Comparison of ENCODE assay signal across 28 mouse cellular contexts in the genomic region with DNA sequence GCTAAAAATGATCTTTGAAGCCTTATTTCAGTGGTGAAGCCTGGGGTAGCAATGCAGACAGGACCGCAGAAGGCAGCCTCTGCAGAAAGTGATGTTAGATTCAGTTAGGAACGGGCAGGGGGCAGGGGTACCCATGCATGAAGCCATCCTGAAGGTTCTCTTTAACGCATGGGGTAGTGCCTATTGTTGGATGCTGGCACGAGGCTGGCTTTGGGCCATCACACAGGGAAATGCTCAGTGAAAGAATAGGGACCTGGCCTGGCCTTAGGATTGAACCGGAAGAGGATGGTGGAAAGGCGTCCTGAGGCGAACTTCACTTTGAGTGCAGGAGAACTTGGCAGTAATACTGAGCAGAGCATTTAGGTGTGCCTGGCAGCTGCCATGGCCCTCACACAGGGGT.
DNase-seq lines count a peak whose midpoint lies in the region; ATAC-seq lines count a peak whose summit lies in the region.
"Had no signal": no experiment of that assay in that cellular context is flagged by ENCODE, and none has a peak within 500 bp of the region (broad histone marks: within the 10 kb centered on the region; RNA-seq: fewer than 3 reads in every experiment).

No protein-coding gene starts in this region.

- no peak overlapping the region for H3K4me2 ChIP-seq in forebrain, embryonic 11.5 days (ENCODE audit: low read depth, low read length, severe bottlenecking)
- no peak overlapping the region for H3K4me2 ChIP-seq in hindbrain, embryonic 16.5 days (ENCODE audit: low read length)
- H3K4me2 ChIP-seq in hindbrain, embryonic 13.5 days, result no peak overlapping the region
- H3K4me2 ChIP-seq: embryonic facial prominence, embryonic 12.5 days; heart, embryonic 12.5 days; intestine, embryonic 15.5 days; limb, embryonic 12.5 days; liver, embryonic 15.5 days; lung, embryonic 14.5 days; midbrain, embryonic 15.5 days had no signal

- H3K27ac ChIP-seq in forebrain, embryonic 11.5 days (ENCODE audit: low read depth, low read length), result no peak overlapping the region
- H3K27ac ChIP-seq in forebrain, embryonic 10.5 days, result no peak overlapping the region
- H3K27ac ChIP-seq in hindbrain, embryonic 16.5 days (ENCODE audit: low read depth, low read length), result no peak overlapping the region
- no peak overlapping the region for H3K27ac ChIP-seq in hindbrain, embryonic 13.5 days
- H3K27ac ChIP-seq in limb, embryonic 10.5 days, result no peak overlapping the region
- H3K27ac ChIP-seq: embryonic facial prominence, embryonic 12.5 days; hindbrain, embryonic 10.5 days; intestine, embryonic 15.5 days; kidney, postnatal 0 days; limb, embryonic 12.5 days; liver, embryonic 15.5 days; midbrain, embryonic 15.5 days had no signal

- no peaks in the 10 kb centered on the region for H3K27me3 ChIP-seq in forebrain, embryonic 11.5 days (ENCODE audit: control insufficient read depth, insufficient read depth, low read length)
- H3K27me3 ChIP-seq in forebrain, embryonic 10.5 days (ENCODE audit: poor library complexity, severe bottlenecking), result peaks cover 10% of the 10 kb centered on the region
- no peaks in the 10 kb centered on the region for H3K27me3 ChIP-seq in hindbrain, embryonic 16.5 days (replicated peaks; ENCODE audit: control insufficient read depth, insufficient read depth, low read length)
- H3K27me3 ChIP-seq in hindbrain, embryonic 13.5 days, result peaks cover 12% of the 10 kb centered on the region; the same call in 1 of the 2 replicates
- H3K27me3 ChIP-seq in limb, embryonic 10.5 days (ENCODE audit: low read depth, poor library complexity, severe bottlenecking), result no peaks in the 10 kb centered on the region
- H3K27me3 ChIP-seq: CH12.LX; embryonic facial prominence, embryonic 12.5 days; heart, embryonic 12.5 days; intestine, embryonic 15.5 days; limb, embryonic 12.5 days; liver, embryonic 15.5 days; midbrain, embryonic 15.5 days had no signal

- H3K9ac ChIP-seq in forebrain, embryonic 11.5 days (ENCODE audit: low read length), result no peak overlapping the region
- no peak overlapping the region for H3K9ac ChIP-seq in hindbrain, embryonic 16.5 days (ENCODE audit: low read depth, low read length)
- H3K9ac ChIP-seq in hindbrain, embryonic 13.5 days, result no peak overlapping the region
- H3K9ac ChIP-seq: embryonic facial prominence, embryonic 12.5 days; heart, embryonic 12.5 days; intestine, embryonic 15.5 days; limb, embryonic 12.5 days; liver, embryonic 15.5 days; lung, embryonic 14.5 days; midbrain, embryonic 15.5 days had no signal

- WGBS in forebrain, embryonic 11.5 days, result 68% methylated on average over 7 of the region's 7 CpGs
- 83% methylated on average over 7 of the region's 7 CpGs for WGBS in forebrain, embryonic 10.5 days
- 51% methylated on average over 7 of the region's 7 CpGs for WGBS in hindbrain, embryonic 16.5 days
- 57% methylated on average over 7 of the region's 7 CpGs for WGBS in hindbrain, embryonic 13.5 days
- 92% methylated on average over 7 of the region's 7 CpGs for WGBS in limb, embryonic 10.5 days

- no peaks in the 10 kb centered on the region for H3K4me1 ChIP-seq in forebrain, embryonic 11.5 days (replicated peaks; ENCODE audit: control insufficient read depth, insufficient read depth, low read length)
- peaks cover 31% of the 10 kb centered on the region for H3K4me1 ChIP-seq in forebrain, embryonic 10.5 days
- no peaks in the 10 kb centered on the region for H3K4me1 ChIP-seq in hindbrain, embryonic 16.5 days (ENCODE audit: control insufficient read depth, insufficient read depth, low read depth, low read length)
- peaks cover 21% of the 10 kb centered on the region for H3K4me1 ChIP-seq in hindbrain, embryonic 13.5 days (replicated peaks)
- peaks cover 40% of the 10 kb centered on the region for H3K4me1 ChIP-seq in limb, embryonic 10.5 days

- ATAC-seq in forebrain, embryonic 11.5 days (replicated peaks; ENCODE audit: low FRiP score), result 0 out of 2 replicates have a peak, but pooled peaks have one; percentile 40
- 0 out of 2 replicates have a peak, but pooled peaks have one; percentile 32 for ATAC-seq in hindbrain, embryonic 16.5 days
- ATAC-seq in hindbrain, embryonic 13.5 days (ENCODE audit: low FRiP score), result no peak
- ATAC-seq: activated CD4-positive, CD25-positive, alpha-beta regulatory T cell, adult 4 months; intestine, embryonic 15.5 days had no signal

- no peak overlapping the region for H3K4me3 ChIP-seq in forebrain, embryonic 11.5 days (ENCODE audit: low read depth, low read length)
- H3K4me3 ChIP-seq in forebrain, embryonic 10.5 days, result no peak overlapping the region
- no peak overlapping the region for H3K4me3 ChIP-seq in hindbrain, embryonic 16.5 days (ENCODE audit: low read length)
- H3K4me3 ChIP-seq in hindbrain, embryonic 13.5 days, result no peak overlapping the region
- no peak overlapping the region for H3K4me3 ChIP-seq in limb, embryonic 10.5 days
- H3K4me3 ChIP-seq: embryonic facial prominence, embryonic 12.5 days; heart, embryonic 12.5 days; hindbrain, embryonic 10.5 days; intestine, embryonic 15.5 days; limb, embryonic 12.5 days; liver, embryonic 15.5 days; midbrain, embryonic 15.5 days had no signal

- peak; percentile 43 for DNase-seq in forebrain, embryonic 11.5 days (ENCODE audit: low spot score)
- DNase-seq in forebrain, embryonic 10.5 days (ENCODE audit: extremely low spot score, low spot score), result no peak
- peak; percentile 12 to 55 for DNase-seq in urinary bladder, postnatal 4 days (ENCODE audit: low spot score in 2 of 2)
- DNase-seq in urinary bladder, adult 18-20 months (ENCODE audit: low spot score in 2 of 2), result no peak
- DNase-seq in limb, embryonic 10.5 days (ENCODE audit: low spot score), result peak; percentile 25
- DNase-seq in cerebellum, adult 9-10 months, result no peak
- DNase-seq: adrenal gland, adult 8-10 months; cerebellum, adult 11 months; cerebellum, adult 9-11 months; embryo, embryonic 11 days; gastrocnemius, postnatal 10 days; heart, adult 18-20 months; kidney, adult 8-10 months; lung, embryonic 14.5 days; lung, postnatal 14 days; thymus, adult 2 months had no signal

- no peaks in the 10 kb centered on the region for H3K9me3 ChIP-seq in forebrain, embryonic 11.5 days (ENCODE audit: control insufficient read depth, low read length)
- H3K9me3 ChIP-seq in forebrain, embryonic 10.5 days, result no peaks in the 10 kb centered on the region
- no peaks in the 10 kb centered on the region for H3K9me3 ChIP-seq in hindbrain, embryonic 16.5 days (ENCODE audit: control insufficient read depth, low read length)
- no peaks in the 10 kb centered on the region for H3K9me3 ChIP-seq in hindbrain, embryonic 13.5 days
- no peaks in the 10 kb centered on the region for H3K9me3 ChIP-seq in limb, embryonic 10.5 days (replicated peaks)
- H3K9me3 ChIP-seq: embryonic facial prominence, embryonic 12.5 days; heart, embryonic 12.5 days; hindbrain, embryonic 10.5 days; intestine, embryonic 15.5 days; limb, embryonic 12.5 days; liver, embryonic 15.5 days; midbrain, embryonic 15.5 days had no signal

- H3K36me3 ChIP-seq in forebrain, embryonic 11.5 days (ENCODE audit: control insufficient read depth, insufficient read depth, low read length), result no peaks in the 10 kb centered on the region; the same call in 1 of the 2 replicates
- peaks cover 14% of the 10 kb centered on the region for H3K36me3 ChIP-seq in forebrain, embryonic 10.5 days (replicated peaks)
- H3K36me3 ChIP-seq in hindbrain, embryonic 16.5 days (ENCODE audit: control insufficient read depth, insufficient read depth, low read length), result no peaks in the 10 kb centered on the region
- no peaks in the 10 kb centered on the region for H3K36me3 ChIP-seq in hindbrain, embryonic 13.5 days
- peaks cover 10% of the 10 kb centered on the region; the same call in 1 of the 2 replicates for H3K36me3 ChIP-seq in limb, embryonic 10.5 days
- H3K36me3 ChIP-seq: embryonic facial prominence, embryonic 12.5 days; intestine, embryonic 15.5 days; limb, embryonic 12.5 days; liver, embryonic 15.5 days; midbrain, embryonic 15.5 days had no signal

Comparison
In these comparisons a context has a peak if more than half of its experiments do, and no peak if none do; other contexts are left out.
1. DNase-seq: peak in forebrain, embryonic 11.5 days (single experiment), urinary bladder, postnatal 4 days (2 of 2) and limb, embryonic 10.5 days (single experiment); none in forebrain, embryonic 10.5 days (single experiment), urinary bladder, adult 18-20 months (0 of 2) and cerebellum, adult 9-10 months (single experiment).